Mouse (Mus musculus): ENCODE results near the gene Pde10a. TPM values are rescaled to one million over a fixed set of nuclear protein-coding genes. Genes with fewer than 3 reads are reported as not detected.

The Pde10a gene
- polyA plus RNA-seq, 1 experiment from 2014 or later, result 3.1 TPM

DNA sequence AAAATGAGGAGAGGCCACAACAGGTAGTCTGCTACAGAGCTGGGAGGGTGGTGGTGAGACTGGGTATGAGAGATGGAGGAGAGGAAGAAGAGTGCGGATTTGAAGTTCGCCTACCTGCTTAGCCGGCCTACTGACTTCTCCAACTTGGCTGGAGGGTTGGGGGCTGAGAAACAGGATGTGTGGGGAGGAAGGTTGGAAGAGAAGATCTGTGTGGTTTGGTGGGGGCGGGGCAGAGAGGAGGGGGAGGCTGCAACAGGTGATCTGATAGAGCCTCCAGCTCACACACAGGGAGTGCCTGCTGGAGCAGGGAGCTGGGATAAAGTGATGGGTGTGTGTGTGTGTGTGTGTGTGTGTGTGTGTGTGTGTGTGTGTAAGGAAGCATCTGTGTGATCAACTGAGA lies 479.3 kb downstream of the Pde10a start:
- 75% methylated on average over 4 of the region's 4 CpGs for WGBS
- peaks cover 18% of the 10 kb centered on the region for H3K36me3 ChIP-seq (replicated peaks)
- H3K27me3 ChIP-seq (ENCODE audit: poor library complexity, severe bottlenecking), result no peaks in the 10 kb centered on the region
- no peak for DNase-seq (ENCODE audit: extremely low spot score, low spot score)
- no peaks in the 10 kb centered on the region for H3K4me1 ChIP-seq
- H3K27ac ChIP-seq, result no peak overlapping the region
- no peaks in the 10 kb centered on the region for H3K9me3 ChIP-seq
- no peak overlapping the region for H3K4me3 ChIP-seq

DNA sequence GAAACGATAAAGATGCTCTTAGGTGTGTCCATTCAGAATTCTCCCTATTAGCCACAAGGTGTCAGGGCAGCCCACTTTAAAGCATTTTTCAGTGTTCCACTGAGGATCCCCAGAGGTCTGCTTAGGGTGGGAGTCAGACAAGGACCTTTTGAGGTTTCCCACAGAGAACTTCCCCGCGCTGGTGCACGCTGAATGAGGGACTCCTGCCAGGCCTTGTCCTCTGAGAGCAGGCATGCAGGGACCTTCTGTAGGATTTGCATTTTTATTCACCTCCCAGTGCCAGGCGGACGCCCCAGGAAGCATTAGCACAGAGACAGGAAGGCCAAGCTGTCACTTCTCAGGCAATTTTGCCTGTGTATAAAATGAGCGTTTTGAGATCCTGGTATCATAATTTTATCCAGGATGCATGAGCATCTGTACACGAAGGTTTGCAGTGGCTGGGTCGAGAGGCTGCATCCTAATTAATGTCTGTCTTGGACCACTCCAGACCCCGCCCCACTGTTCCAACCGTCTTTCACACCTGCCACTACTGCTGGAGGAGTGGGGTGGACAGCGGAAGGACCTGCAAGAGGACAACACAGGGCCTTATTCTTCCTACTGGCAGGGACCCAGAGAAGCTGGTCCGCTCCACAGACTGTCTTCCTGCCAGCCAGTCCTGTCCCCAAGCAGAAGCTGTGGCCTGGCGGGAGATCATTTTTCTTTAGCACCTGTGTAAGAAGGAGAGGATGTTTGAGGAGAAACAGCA lies 498.2 kb downstream of the Pde10a start:
- H3K4me3 ChIP-seq, result no peak overlapping the region
- no peaks in the 10 kb centered on the region for H3K36me3 ChIP-seq (replicated peaks)
- no peaks in the 10 kb centered on the region for H3K9me3 ChIP-seq
- no peak for DNase-seq (ENCODE audit: extremely low spot score, low spot score)
- H3K27me3 ChIP-seq (ENCODE audit: poor library complexity, severe bottlenecking), result no peaks in the 10 kb centered on the region
- peaks cover 16% of the 10 kb centered on the region for H3K4me1 ChIP-seq
- WGBS, result 30% methylated on average over 14 of the region's 14 CpGs
- H3K27ac ChIP-seq, result 0 out of 2 replicates have a peak overlapping the region, but pooled peaks have one; percentile 44

DNA sequence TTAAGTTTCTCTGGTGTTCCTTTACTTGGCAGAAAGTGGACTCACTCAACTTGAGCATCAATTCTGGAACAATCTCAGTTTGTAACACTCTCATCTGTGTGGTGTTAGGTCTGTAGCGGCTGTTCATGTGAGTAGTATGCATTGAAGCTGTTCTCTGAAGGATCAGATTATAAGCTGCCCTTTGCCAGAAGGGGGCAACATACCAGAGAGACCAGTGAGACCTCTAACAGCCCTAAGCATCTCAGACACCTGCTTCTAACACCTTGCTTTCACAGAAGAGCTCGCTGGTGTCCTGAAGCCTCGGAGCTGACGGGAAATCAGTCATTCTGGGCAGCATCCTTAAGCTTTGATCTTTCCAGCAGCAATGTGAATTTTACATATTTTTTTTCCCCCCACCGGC lies 505.0 kb downstream of the Pde10a start:
- 71% methylated on average over 5 of the region's 5 CpGs for WGBS
- H3K36me3 ChIP-seq (replicated peaks), result no peaks in the 10 kb centered on the region
- no peak for DNase-seq (ENCODE audit: extremely low spot score, low spot score)
- H3K27ac ChIP-seq, result no peak overlapping the region
- H3K4me3 ChIP-seq, result no peak overlapping the region
- H3K4me1 ChIP-seq, result peaks cover 20% of the 10 kb centered on the region
- no peaks in the 10 kb centered on the region for H3K9me3 ChIP-seq
- H3K27me3 ChIP-seq (ENCODE audit: poor library complexity, severe bottlenecking), result no peaks in the 10 kb centered on the region

DNA sequence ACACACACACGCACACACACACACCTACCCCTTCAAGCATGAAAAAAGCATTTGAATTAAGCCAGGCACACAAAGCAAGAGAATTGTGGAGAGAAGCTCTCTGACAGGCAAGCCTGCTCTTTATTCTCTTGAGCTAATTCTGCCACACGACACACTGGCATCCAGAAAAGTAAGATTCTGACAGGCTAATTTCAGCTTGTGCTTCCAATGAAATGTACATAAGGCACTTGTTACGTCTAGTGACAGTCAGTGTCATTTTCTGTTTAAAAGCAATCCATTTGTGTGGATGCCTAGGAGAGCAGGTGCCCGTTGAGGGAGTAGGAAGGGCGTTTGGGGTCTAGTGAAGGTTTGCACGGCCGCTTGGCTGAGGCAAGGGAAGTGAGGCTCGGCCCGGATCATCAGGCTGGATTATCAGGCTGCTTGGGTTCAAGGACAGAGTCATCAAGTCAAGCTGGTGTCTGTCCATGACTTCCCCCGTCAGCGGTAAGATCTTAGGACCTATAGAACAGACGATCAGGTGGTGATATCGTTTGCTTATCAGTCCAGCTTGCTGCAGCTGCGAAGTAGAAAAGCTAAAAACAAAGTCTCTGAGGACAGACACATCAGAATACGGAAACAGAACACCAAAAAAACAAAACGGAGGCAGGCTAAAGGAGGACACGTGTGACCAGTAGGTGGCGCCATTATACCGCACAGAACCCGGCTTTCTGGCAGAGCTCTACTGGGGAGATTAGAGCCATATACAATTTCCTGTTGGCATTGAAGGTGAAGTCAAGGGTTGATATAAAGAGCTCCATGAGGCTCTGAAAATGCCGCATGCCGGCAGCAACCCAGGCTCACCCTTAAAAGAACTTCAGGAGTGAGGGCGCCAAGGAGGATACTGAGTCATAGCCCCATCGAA lies 506.3 kb downstream of the Pde10a start:
- no peaks in the 10 kb centered on the region for H3K27me3 ChIP-seq (ENCODE audit: poor library complexity, severe bottlenecking)
- WGBS, result 18% methylated on average over 24 of the region's 24 CpGs
- H3K4me1 ChIP-seq, result peaks cover 30% of the 10 kb centered on the region
- H3K27ac ChIP-seq, result no peak overlapping the region
- H3K9me3 ChIP-seq, result no peaks in the 10 kb centered on the region
- H3K4me3 ChIP-seq, result peak overlapping the region; percentile 31
- peak; percentile 78 for DNase-seq (ENCODE audit: extremely low spot score, low spot score)
- H3K36me3 ChIP-seq (replicated peaks), result no peaks in the 10 kb centered on the region

DNA sequence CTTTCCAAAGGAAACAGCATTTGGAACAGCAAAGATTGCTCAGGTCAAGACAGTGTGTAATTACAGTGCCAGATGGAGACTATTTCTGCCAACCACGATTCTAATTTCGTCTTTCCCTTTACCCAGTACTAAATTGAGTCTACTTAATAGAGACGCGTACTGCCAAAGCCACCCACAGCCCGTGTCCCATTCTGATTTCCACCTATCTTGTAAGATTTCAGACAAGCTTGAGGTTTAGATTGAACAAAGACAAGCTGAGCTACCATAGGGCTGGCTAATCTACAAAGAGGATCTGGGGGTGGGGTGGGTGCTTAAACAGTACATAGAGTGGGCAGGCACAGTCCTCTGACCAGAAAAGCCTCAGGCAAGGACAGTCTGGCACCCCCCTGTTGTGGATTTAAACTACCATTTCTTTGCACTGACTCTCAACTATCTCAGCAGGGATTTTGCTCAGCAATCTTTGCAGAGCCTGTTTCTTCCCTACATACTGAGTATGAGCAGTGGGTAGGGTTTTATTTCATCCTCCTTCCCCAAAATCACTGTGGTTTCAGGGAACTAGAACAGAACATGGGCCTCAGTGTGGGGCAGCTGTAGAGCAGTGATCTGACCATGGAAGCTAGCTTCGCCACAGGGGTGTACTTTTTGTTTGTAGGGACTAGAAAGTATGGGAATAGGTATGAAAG lies 507.3 kb downstream of the Pde10a start:
- Histone ChIP-seq H3K27me3 (ENCODE audit: poor library complexity, severe bottlenecking) (no peaks in the 10 kb centered on the region), H3K9me3 (no peaks in the 10 kb centered on the region), H3K36me3 (replicated peaks) (no peaks in the 10 kb centered on the region), H3K4me3 (no peak overlapping the region), H3K4me1 (peaks cover 26% of the 10 kb centered on the region), H3K27ac (no peak overlapping the region)
- WGBS, result 67% methylated on average over 6 of the region's 6 CpGs
- DNase-seq (ENCODE audit: extremely low spot score, low spot score), result no peak

DNA sequence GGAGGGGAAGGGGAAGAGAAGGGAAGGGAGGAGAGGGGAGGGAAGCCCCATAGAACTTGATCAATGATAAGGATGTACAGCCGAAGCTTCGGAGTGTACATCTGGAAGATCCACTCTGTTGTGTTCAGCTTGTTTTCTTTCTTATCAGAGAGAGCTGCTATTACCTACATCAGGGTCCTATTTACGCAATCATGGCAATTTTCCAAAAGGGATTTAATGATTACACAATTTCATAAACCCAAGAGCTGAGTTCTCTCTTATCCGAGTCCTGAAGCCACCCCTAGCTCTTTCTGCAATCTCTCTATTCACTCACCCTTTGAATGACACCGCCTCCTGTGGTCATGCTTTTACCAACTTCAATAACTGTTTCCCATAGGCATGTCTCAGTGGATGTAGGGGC lies 508.3 kb downstream of the Pde10a start:
- Histone ChIP-seq H3K4me1 (peaks cover 26% of the 10 kb centered on the region), H3K27ac (no peak overlapping the region), H3K4me3 (no peak overlapping the region), H3K36me3 (replicated peaks) (no peaks in the 10 kb centered on the region), H3K27me3 (ENCODE audit: poor library complexity, severe bottlenecking) (no peaks in the 10 kb centered on the region), H3K9me3 (no peaks in the 10 kb centered on the region)
- DNase-seq (ENCODE audit: extremely low spot score, low spot score), result no peak
- 89% methylated on average over 5 of the region's 5 CpGs for WGBS

DNA sequence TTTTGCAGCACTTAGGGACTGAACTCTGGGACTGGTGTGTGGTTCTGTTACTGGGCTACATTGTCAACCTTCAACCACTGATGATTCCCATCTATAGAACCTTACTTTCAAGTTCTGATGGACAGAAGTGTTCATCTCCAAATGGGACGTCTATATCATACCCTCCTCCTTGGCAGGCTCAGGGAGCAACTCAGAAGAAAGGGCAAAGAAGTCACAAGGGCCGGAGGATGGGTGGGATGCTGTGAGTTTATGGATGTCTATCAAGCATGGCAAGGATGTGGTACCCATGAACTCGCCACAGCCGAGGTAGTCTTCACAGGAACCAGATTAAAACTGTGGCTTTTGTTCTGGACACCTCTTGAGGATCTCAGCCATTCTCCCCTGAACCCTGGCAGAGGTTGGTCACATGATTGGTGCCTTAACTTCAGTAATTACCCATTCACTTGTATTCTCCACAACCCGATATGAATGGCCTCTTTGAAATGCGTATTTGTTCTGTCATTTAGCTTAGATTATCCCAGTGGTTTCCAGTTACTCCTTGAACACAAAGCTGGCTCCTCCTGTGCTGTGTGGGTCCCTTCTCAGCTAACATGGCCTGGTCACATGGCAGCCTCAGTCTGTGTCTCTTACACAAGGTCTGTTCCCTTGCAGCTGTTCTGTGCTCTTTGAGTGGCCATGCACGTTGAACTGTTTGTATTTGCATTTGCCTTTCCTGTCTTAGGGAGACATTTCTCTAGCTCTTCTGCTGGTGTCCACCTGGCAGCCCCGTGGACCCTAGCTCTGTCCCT lies 510.6 kb downstream of the Pde10a start:
- no peaks in the 10 kb centered on the region for H3K27me3 ChIP-seq (ENCODE audit: poor library complexity, severe bottlenecking)
- no peak overlapping the region for H3K4me3 ChIP-seq
- H3K27ac ChIP-seq, result no peak overlapping the region
- 68% methylated on average over 8 of the region's 8 CpGs for WGBS
- H3K9me3 ChIP-seq, result no peaks in the 10 kb centered on the region
- DNase-seq (ENCODE audit: extremely low spot score, low spot score), result no peak
- no peaks in the 10 kb centered on the region for H3K36me3 ChIP-seq (replicated peaks)
- H3K4me1 ChIP-seq, result peaks cover 26% of the 10 kb centered on the region

Other genes starting within 250 kb of the Pde10a start
- 61.7 and 71.1 TPM in 2 replicates for gene Mpc1, start 242.5 kb upstream of the Pde10a start, polyA plus RNA-seq (2016; fragmentation: Nextera tagmentation; extraction: Ambion mirVana)
- 58.6 and 62.9 TPM in 2 replicates for gene Sft2d1, start 214.3 kb upstream of the Pde10a start, polyA plus RNA-seq (2016; fragmentation: Nextera tagmentation; extraction: Ambion mirVana)
- gene Prr18, start 187.9 kb upstream of the Pde10a start, polyA plus RNA-seq (2016; fragmentation: Nextera tagmentation; extraction: Ambion mirVana), result 0.19 and 0.30 TPM in 2 replicates
- gene T2, start 169.4 kb upstream of the Pde10a start, polyA plus RNA-seq (2016; fragmentation: Nextera tagmentation; extraction: Ambion mirVana), result 0.35 and 0.66 TPM in 2 replicates
- 0.43 and 0.52 TPM in 2 replicates for gene T, start 90.9 kb upstream of the Pde10a start, polyA plus RNA-seq (2016; fragmentation: Nextera tagmentation; extraction: Ambion mirVana)
- gene Gm17087, start 41.6 kb downstream of the Pde10a start, polyA plus RNA-seq (2016; fragmentation: Nextera tagmentation; extraction: Ambion mirVana), result not detected in 2 replicates

Measured in forebrain, embryonic 10.5 days (tissue).